Mouse (Mus musculus) forebrain, embryonic 16.5 days (tissue): Measurements from ENCODE around the gene Hcn4. TPM values are rescaled to one million over a fixed set of nuclear protein-coding genes. Genes with fewer than 3 reads are reported as not detected.

Experiments
- ATAC-seq: fragments of 200-750 bp; cut with Nextera tagmentation; 2 replicates; pipeline ENCODE4 v1.8.0; 2017; ENCODE audit warnings: mild to moderate bottlenecking, moderate library complexity
- H3K27ac ChIP-seq: fragments of 300-500 bp; sonication (generic); 2 replicates; pipeline ENCODE4 v1.5.1; 2014; ENCODE audit warnings: low read length, control low read depth
- H3K27me3 ChIP-seq: fragments of 300-500 bp; sonication (generic); replicated peaks from 2 replicates; pipeline ENCODE4 v1.6.1; 2014; ENCODE audit warnings: low read length; ENCODE audit not compliant: control insufficient read depth, insufficient read depth
- H3K36me3 ChIP-seq: fragments of 300-500 bp; sonication (generic); 2 replicates; pipeline ENCODE4 v1.6.1; 2014; ENCODE audit not compliant: control insufficient read depth, insufficient read depth
- H3K4me1 ChIP-seq: fragments of 300-500 bp; sonication (generic); replicated peaks from 2 replicates; pipeline ENCODE4 v1.6.1; 2014; ENCODE audit warnings: low read length; ENCODE audit not compliant: control insufficient read depth, insufficient read depth
- H3K4me2 ChIP-seq: fragments of 300-500 bp; sonication (generic); 2 replicates; pipeline ENCODE4 v1.6.1; 2014; ENCODE audit warnings: mild to moderate bottlenecking, low read length, control low read depth
- H3K4me3 ChIP-seq: fragments of 300-500 bp; sonication (generic); replicated peaks from 2 replicates; pipeline ENCODE4 v1.5.1; 2014; ENCODE audit warnings: mild to moderate bottlenecking, low read length, control low read depth
- H3K9ac ChIP-seq: fragments of 300-500 bp; sonication (generic); replicated peaks from 2 replicates; pipeline ENCODE4 v1.6.1; 2014; ENCODE audit warnings: low read depth, low read length, control low read depth
- H3K9me3 ChIP-seq: fragments of 300-500 bp; sonication (generic); 2 replicates; pipeline ENCODE4 v1.6.1; 2016; ENCODE audit warnings: low read length; ENCODE audit not compliant: control insufficient read depth
- WGBS: fragments of 180-500 bp; shearing (Covaris S2); extraction: QIAGEN DNeasy Blood & Tissue Kit; methylation state at CpG from one replicate; pipeline ENCODE4 v1.1.7; 2014; 5-methylcytosine and 5-hydroxymethylcytosine counted together
- polyA plus RNA-seq: library from polyadenylated mRNA; unstranded; fragments of >200 nt; fragmentation: Nextera tagmentation; extraction: Ambion mirVana; gene quantifications from 2 replicates; pipeline ENCODE4 v1.2.1, GENCODE M21; 2015

Hcn4 gene
- polyA plus RNA-seq, 1 experiment from 2014 or later: 2.8 TPM

DNA sequence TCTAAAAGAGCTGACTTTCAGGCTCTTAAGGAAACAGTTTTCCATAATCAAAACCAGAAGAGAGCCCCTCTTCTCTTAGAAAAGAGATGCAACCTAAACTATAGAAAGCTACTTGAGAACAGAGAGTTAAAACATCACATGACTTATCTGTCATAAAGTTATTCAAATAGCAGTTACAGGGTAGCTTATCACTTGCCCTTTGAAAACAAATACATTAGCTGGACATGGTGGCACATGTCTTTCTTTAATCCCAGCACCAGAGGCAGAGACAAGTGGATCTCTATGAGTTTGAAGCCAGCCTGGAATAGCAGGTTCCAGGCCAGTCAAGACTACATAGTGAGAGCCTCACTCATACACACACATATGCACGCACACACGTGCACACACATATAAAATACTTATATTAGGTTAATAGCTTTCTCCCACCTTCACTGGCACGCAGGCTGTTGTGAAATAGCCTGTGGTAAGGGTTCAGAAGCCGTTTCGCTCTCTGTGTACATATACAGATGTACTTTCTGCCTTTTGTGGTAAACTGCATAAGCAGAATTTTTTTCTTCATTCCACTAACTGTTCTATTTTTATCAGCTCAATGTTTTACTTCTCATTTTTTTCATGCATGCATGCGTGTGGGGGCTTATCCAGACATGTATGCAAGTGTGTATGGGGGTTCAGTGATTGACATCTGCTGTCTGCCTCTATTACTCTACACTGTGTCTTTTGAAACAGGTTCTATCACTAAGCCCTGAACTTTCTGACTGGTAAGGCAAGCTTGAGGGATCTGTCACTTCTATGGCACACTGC lies 68.8 kb downstream of the Hcn4 start:
- H3K27ac ChIP-seq: no peak overlapping the region
- H3K4me1 ChIP-seq: no peaks in the 10 kb centered on the region
- H3K27me3 ChIP-seq: no peaks in the 10 kb centered on the region
- 96% methylated on average over 6 of the region's 6 CpGs for WGBS
- no peak overlapping the region for H3K4me3 ChIP-seq
- H3K9ac ChIP-seq: no peak overlapping the region
- H3K9me3 ChIP-seq: no peaks in the 10 kb centered on the region
- H3K36me3 ChIP-seq: peaks cover 19% of the 10 kb centered on the region
- ATAC-seq: no peak
- no peak overlapping the region for H3K4me2 ChIP-seq

DNA sequence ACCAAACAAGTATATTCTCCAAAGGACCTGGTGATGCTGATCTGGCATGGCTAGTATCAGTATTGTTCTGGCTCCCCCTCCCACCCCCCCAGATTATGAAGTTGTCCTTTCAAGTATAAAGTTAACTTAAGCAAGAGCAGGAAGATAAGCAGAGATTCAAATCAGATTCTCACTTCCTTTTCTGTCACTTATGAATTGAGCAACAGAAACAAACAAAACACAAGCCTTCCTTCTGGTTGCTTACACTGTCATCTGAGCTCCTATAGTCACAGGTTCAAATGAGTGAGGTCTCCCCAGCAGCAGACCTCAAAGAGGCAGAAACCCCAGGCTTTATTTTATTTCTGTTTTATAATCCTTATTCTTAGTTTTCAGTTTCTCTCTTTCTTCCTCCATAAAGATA lies 76.4 kb downstream of the Hcn4 start:
- ATAC-seq: no peak
- Histone ChIP-seq H3K27me3 (no peaks in the 10 kb centered on the region), H3K9me3 (no peaks in the 10 kb centered on the region), H3K36me3 (peaks cover 2% of the 10 kb centered on the region; the same call in 1 of the 2 replicates), H3K4me2 (no peak overlapping the region), H3K4me3 (no peak overlapping the region), H3K27ac (no peak overlapping the region), H3K4me1 (no peaks in the 10 kb centered on the region), H3K9ac (no peak overlapping the region)

DNA sequence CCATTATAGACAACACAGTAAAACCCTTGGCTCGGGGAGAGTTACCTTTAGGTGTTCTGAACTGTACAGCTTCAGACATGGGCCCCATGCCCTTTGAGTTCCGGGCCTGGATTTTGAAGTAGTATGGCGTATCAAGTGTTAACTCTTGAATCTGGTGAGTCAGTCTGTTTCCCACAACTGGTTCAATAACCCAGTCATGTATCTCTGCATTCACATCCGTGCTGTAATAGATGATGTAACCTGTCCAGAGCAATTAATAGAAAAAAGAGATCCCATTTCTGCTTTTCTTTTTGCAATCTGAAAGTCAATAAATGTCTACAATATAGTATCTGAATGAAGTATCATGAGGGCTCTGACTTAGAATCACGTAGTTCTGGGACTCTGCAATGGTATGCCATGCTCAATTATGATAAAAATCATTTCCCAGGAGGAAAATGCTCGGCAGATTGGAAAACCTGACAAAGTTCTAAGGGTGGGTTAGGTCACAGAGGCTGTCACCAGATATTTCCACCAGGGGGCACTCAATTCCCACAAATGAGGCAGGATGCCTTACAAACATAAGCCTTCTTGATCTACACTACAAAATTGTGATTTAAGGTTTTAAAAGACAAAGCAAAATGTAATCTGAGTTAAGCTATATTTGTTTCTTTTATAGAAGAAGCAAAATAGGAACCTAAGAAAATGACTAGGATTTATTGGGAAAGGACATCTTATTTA lies 79.8 kb downstream of the Hcn4 start:
- Histone ChIP-seq H3K9ac (no peak overlapping the region), H3K36me3 (peaks cover 13% of the 10 kb centered on the region; the same call in 1 of the 2 replicates), H3K4me1 (no peaks in the 10 kb centered on the region), H3K27ac (no peak overlapping the region), H3K27me3 (no peaks in the 10 kb centered on the region), H3K9me3 (no peaks in the 10 kb centered on the region), H3K4me3 (no peak overlapping the region), H3K4me2 (no peak overlapping the region)
- peak; percentile 49; the same call in 1 of the 2 replicates for ATAC-seq
- WGBS: 65% methylated on average over 6 of the region's 6 CpGs

Other genes with a start within 250 kb of the Hcn4 start
- gene Nptn, start 241.2 kb upstream of the Hcn4 start, polyA plus RNA-seq: 158 and 175 TPM in 2 replicates
- 0.94 and 1.6 TPM in 2 replicates for gene Rec114, start 79.4 kb upstream of the Hcn4 start, polyA plus RNA-seq
- gene Neo1, start 213.0 kb downstream of the Hcn4 start, polyA plus RNA-seq: 64.7 and 71.2 TPM in 2 replicates